Mouse (Mus musculus) effector memory CD4-positive, alpha-beta T cell, adult 7 months (primary cell): ENCODE measurements around the gene Olfr1309. TPM values are rescaled to one million over a fixed set of nuclear protein-coding genes. Genes with fewer than 3 reads are reported as not detected.

ENCODE experiments used
- polyA plus RNA-seq: library from polyadenylated mRNA; unstranded; fragments of 100-300 nt; shearing (Covaris generic); gene quantifications from one replicate; pipeline ENCODE4 v1.2.1, GENCODE M21; 2017

Gene Olfr1309
- polyA plus RNA-seq = not detected

GRCm38 (mm10) chr2:111990181-111990580, at the start of gene Olfr1309:
TSS of gene Olfr1309 (minus strand) at chr2:111990281.

GRCm38 (mm10) chr2:112024312-112024711, 34.2 kb upstream of the Olfr1309 start, which contains the start of gene Olfr1311:
TSS of gene Olfr1311 (minus strand) at chr2:112024412.

GRCm38 (mm10) chr2:112012608-112013007, 22.5 kb upstream of the Olfr1309 start, which contains the start of gene Olfr1310:
TSS of gene Olfr1310 (minus strand) at chr2:112012708.

GRCm38 (mm10) chr2:111964844-111965243, 25.2 kb downstream of the Olfr1309 start, which contains the start of gene Olfr1308:
TSS of gene Olfr1308 (minus strand) at chr2:111964944.

GRCm38 (mm10) chr2:111949340-111949739, 40.7 kb downstream of the Olfr1309 start, which contains the start of gene Olfr1307:
TSS of gene Olfr1307 (minus strand) at chr2:111949440.

Other genes with a start within 250 kb of the Olfr1309 start
- not detected for gene Olfr1301, start 239.3 kb downstream of the Olfr1309 start, polyA plus RNA-seq
- not detected for gene Olfr1302, start 212.9 kb downstream of the Olfr1309 start, polyA plus RNA-seq
- gene Olfr1303, start 169.9 kb downstream of the Olfr1309 start, polyA plus RNA-seq = not detected
- gene Olfr1305, start 113.1 kb downstream of the Olfr1309 start, polyA plus RNA-seq = not detected
- not detected for gene Olfr1306, start 74.0 kb downstream of the Olfr1309 start, polyA plus RNA-seq
- 0.09 TPM for gene Olfr1307, start 40.8 kb downstream of the Olfr1309 start, polyA plus RNA-seq
- not detected for gene Olfr1308, start 25.3 kb downstream of the Olfr1309 start, polyA plus RNA-seq
- gene Olfr1310, start 22.4 kb upstream of the Olfr1309 start, polyA plus RNA-seq = not detected
- gene Olfr1311, start 34.1 kb upstream of the Olfr1309 start, polyA plus RNA-seq = not detected
- gene Olfr1312, start 60.0 kb upstream of the Olfr1309 start, polyA plus RNA-seq = 0.23 TPM
- not detected for gene Olfr1313, start 87.6 kb upstream of the Olfr1309 start, polyA plus RNA-seq
- not detected for gene Olfr1314, start 106.5 kb upstream of the Olfr1309 start, polyA plus RNA-seq
- not detected for gene Olfr1315-ps1, start 125.2 kb upstream of the Olfr1309 start, polyA plus RNA-seq
- not detected for gene Olfr1316, start 144.7 kb upstream of the Olfr1309 start, polyA plus RNA-seq
- not detected for gene Olfr1317, start 150.0 kb upstream of the Olfr1309 start, polyA plus RNA-seq
- not detected for gene Olfr1318, start 163.9 kb upstream of the Olfr1309 start, polyA plus RNA-seq
- gene Lpcat4, start 249.2 kb upstream of the Olfr1309 start, polyA plus RNA-seq = 112 TPM